Mouse (Mus musculus) cerebellum, adult 2 months (tissue): ENCODE data around the gene Ghdc. TPM values are rescaled to one million over a fixed set of nuclear protein-coding genes. Genes with fewer than 3 reads are reported as not detected.

Experiments
- DNase-seq, 2 experiments: peaks; one replicate each; pipeline ENCODE4 v3.0.0; 2021
- H3K27ac ChIP-seq: fragments of 200-500 bp; 2 replicates; pipeline ENCODE4 v1.5.1; 2012; ENCODE audit warnings: low read length, control low read depth, inconsistent platforms; ENCODE audit not compliant: insufficient read depth
- H3K27me3 ChIP-seq: fragments of 200-500 bp; 2 replicates; pipeline ENCODE4 v1.6.1; 2012; ENCODE audit warnings: inconsistent platforms, mild to moderate bottlenecking, low read length, moderate library complexity; ENCODE audit not compliant: control insufficient read depth, insufficient read depth
- H3K4me1 ChIP-seq: fragments of 200-500 bp; 2 replicates; pipeline ENCODE4 v1.6.1; 2011; ENCODE audit warnings: low read length; ENCODE audit not compliant: control insufficient read depth, insufficient read depth
- H3K4me3 ChIP-seq: fragments of 200-500 bp; replicated peaks from 2 replicates; pipeline ENCODE3; 2011; ENCODE audit warnings: mild to moderate bottlenecking, low read depth, low read length, control low read depth; ENCODE audit not compliant: insufficient read depth
- CTCF ChIP-seq: fragments of 200-500 bp; IDR thresholded peaks from 2 replicates; pipeline ENCODE4 v1.5.1; 2011; ENCODE audit warnings: low read depth, mild to moderate bottlenecking, control low read depth, low read length, moderate library complexity, borderline replicate concordance; ENCODE audit not compliant: insufficient read depth
- POLR2A ChIP-seq: fragments of 200-500 bp; IDR thresholded peaks from 2 replicates; pipeline ENCODE4 v1.6.1; 2011; ENCODE audit warnings: low read length, control low read depth, borderline replicate concordance; ENCODE audit not compliant: insufficient read depth
- WGBS: fragments of 180-500 bp; shearing (Covaris S2); methylation state at CpG from one replicate; pipeline ENCODE4 v1.1.7; 2018; 5-methylcytosine and 5-hydroxymethylcytosine counted together
- polyA plus RNA-seq: library from polyadenylated mRNA; depleted of rRNA; stranded (reverse); fragments of >200 nt; gene quantifications from 2 replicates; pipeline ENCODE4 v1.2.3, GENCODE M21; 2012

Gene Ghdc
- polyA plus RNA-seq, 1 experiment: 11.6 TPM

- no peak overlapping the region for H3K27ac ChIP-seq
- no peaks in the 10 kb centered on the region for H3K27me3 ChIP-seq
- DNase-seq: no peak
- TF ChIP-seq CTCF: no peak
- no peak for TF ChIP-seq POLR2A
- H3K4me3 ChIP-seq: no peak overlapping the region
- WGBS: 74% methylated on average over 8 of the region's 8 CpGs
- H3K4me1 ChIP-seq: no peaks in the 10 kb centered on the region; the same call in 1 of the 2 replicates
Observed at GRCm38 (mm10) chr11:100780247-100780646, 9.5 kb upstream of the Ghdc start.

GRCm38 (mm10) chr11:100778069-100778468 lies 7.3 kb upstream of the Ghdc start:
- DNase-seq: no peak
- H3K27ac ChIP-seq: no peak overlapping the region
- H3K4me3 ChIP-seq: no peak overlapping the region
- WGBS: 84% methylated on average over 3 of the region's 3 CpGs
- TF ChIP-seq CTCF: no peak
- TF ChIP-seq POLR2A: no peak
- H3K27me3 ChIP-seq: no peaks in the 10 kb centered on the region
- H3K4me1 ChIP-seq: no peaks in the 10 kb centered on the region

GRCm38 (mm10) chr11:100775921-100776320 lies 5.2 kb upstream of the Ghdc start:
- TF ChIP-seq POLR2A (no peak), CTCF (no peak)
- DNase-seq: no peak
- Histone ChIP-seq H3K27ac (no peak overlapping the region), H3K4me3 (no peak overlapping the region), H3K27me3 (no peaks in the 10 kb centered on the region), H3K4me1 (no peaks in the 10 kb centered on the region)
- WGBS: 62% methylated on average over 10 of the region's 10 CpGs

GRCm38 (mm10) chr11:100774261-100774660 lies 3.5 kb upstream of the Ghdc start:
- Histone ChIP-seq H3K4me3 (no peak overlapping the region), H3K4me1 (peaks cover 3% of the 10 kb centered on the region; the same call in 1 of the 2 replicates), H3K27me3 (no peaks in the 10 kb centered on the region), H3K27ac (no peak overlapping the region)
- TF ChIP-seq POLR2A (no peak), CTCF (no peak)
- no peak for DNase-seq
- 79% methylated on average over 4 of the region's 4 CpGs for WGBS

GRCm38 (mm10) chr11:100769980-100770379 lies 777 bp downstream of the Ghdc start:
- WGBS: 3% methylated on average over 6 of the region's 6 CpGs
- H3K27me3 ChIP-seq: no peaks in the 10 kb centered on the region
- peak in 1 of 2 experiments; percentile 33 for DNase-seq
- peak overlapping the region; percentile 61 for H3K4me3 ChIP-seq
- H3K4me1 ChIP-seq: peaks cover 3% of the 10 kb centered on the region; the same call in 1 of the 2 replicates
- no peak for TF ChIP-seq CTCF
- no peak for TF ChIP-seq POLR2A
- H3K27ac ChIP-seq: no peak overlapping the region

GRCm38 (mm10) chr11:100767871-100768270 lies 2.9 kb downstream of the Ghdc start:
- WGBS: 88% methylated on average over 5 of the region's 5 CpGs
- Histone ChIP-seq H3K4me1 (peaks cover 3% of the 10 kb centered on the region; the same call in 1 of the 2 replicates), H3K4me3 (no peak overlapping the region), H3K27me3 (no peaks in the 10 kb centered on the region), H3K27ac (no peak overlapping the region)
- no peak for TF ChIP-seq POLR2A
- TF ChIP-seq CTCF: no peak
- DNase-seq: no peak

- WGBS: 41% methylated on average over 9 of the region's 9 CpGs
- Histone ChIP-seq H3K27ac (no peak overlapping the region), H3K27me3 (no peaks in the 10 kb centered on the region), H3K4me3 (no peak overlapping the region), H3K4me1 (peaks cover 3% of the 10 kb centered on the region; the same call in 1 of the 2 replicates)
- DNase-seq: no peak
- TF ChIP-seq CTCF (no peak), POLR2A (no peak)
Observed at GRCm38 (mm10) chr11:100766726-100767125, 4.0 kb downstream of the Ghdc start.

GRCm38 (mm10) chr11:100762831-100763230 lies 7.9 kb downstream of the Ghdc start, which contains the start of gene Hcrt:
Gene Hcrt (minus strand): TSS chr11:100762931.
- Histone ChIP-seq H3K4me1 (no peaks in the 10 kb centered on the region), H3K27me3 (no peaks in the 10 kb centered on the region), H3K27ac (no peak within 1 kb of the TSS), H3K4me3 (peak within 1 kb of the TSS; percentile 56)
- TF ChIP-seq POLR2A (no peak), CTCF (no peak)
- no peak for DNase-seq
- WGBS: 93% methylated on average over 7 of the region's 7 CpGs
